Mouse (Mus musculus) CH12.LX (cell line): ENCODE measurements at regions not wholly inside any gene's neighbourhood (a gene's known extent, or its start where the extent isn't known, plus 50 kb on each side); places are given as distances from the start of the nearest gene placed in this dataset.

Experiments
- CTCF ChIP-seq, 2 experiments: IDR thresholded peaks in 1 of 2; conservative IDR thresholded peaks in 1 of 2; 2 replicates each; pipeline ENCODE4 v1.5.1; 2011 to 2012; ENCODE audit warnings: low read depth in 2 of 2, low read length in 2 of 2, improper control_type of control experiment in 1 of 2, inconsistent platforms in 1 of 2, mild to moderate bottlenecking in 1 of 2, moderate library complexity in 1 of 2
- HCFC1 ChIP-seq: IDR thresholded peaks from 2 replicates; pipeline ENCODE4 v1.6.1; 2012; ENCODE audit warnings: low read depth, mild to moderate bottlenecking, inconsistent platforms, low read length, improper control_type of control experiment
- POLR2A ChIP-seq: IDR thresholded peaks from 2 replicates; pipeline ENCODE4 v1.6.1; 2011; ENCODE audit warnings: low read depth, mild to moderate bottlenecking, improper control_type of control experiment, low read length

- TF ChIP-seq CTCF (conservative IDR thresholded peaks at IDR 0.05 in 1 of 2, IDR thresholded peaks at IDR 0.05 in 1 of 2; ENCODE audit: low read depth in 2 of 2, low read length in 2 of 2) (no peak), POLR2A (no peak), HCFC1 (no peak)
Observed at GRCm38 (mm10) chr1:147309246-147309645, 814.7 kb downstream of the Brinp3 start.
